Mouse (Mus musculus): ENCODE data around the gene Snrpg. TPM values are rescaled to one million over a fixed set of nuclear protein-coding genes. Genes with fewer than 3 reads are reported as not detected.

Gene Snrpg
- polyA plus RNA-seq, 1 experiment from 2014 or later: 764 TPM

DNA sequence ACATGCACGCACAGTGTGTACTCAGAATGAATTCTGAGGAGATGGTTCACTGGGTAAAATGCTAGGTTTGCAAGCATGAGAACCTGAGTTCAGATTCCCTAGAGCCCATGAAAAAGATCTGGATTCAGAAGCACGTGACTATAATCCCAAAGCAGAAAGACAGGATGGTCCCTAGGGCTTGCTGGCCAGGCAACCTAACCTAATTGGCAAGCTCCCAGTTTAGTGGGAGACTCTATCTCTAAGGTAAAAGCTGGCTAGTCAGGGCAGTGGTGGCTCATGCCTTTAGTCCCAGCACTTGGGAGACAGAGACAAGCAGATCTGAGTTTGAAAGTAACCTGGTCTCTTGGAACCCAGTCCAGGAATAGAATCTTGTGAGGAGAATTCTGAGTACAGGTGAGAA, 27.9 kb downstream of the Snrpg start:
- Histone ChIP-seq H3K9me3 (replicated peaks; ENCODE audit: control insufficient read depth, low read length) (no peaks in the 10 kb centered on the region), H3K4me1 (ENCODE audit: control insufficient read depth, insufficient read depth, low read length) (peaks cover 17% of the 10 kb centered on the region), H3K36me3 (ENCODE audit: control insufficient read depth, insufficient read depth, low read length) (0 out of 2 replicates have a peak, but pooled peaks cover 3% of the 10 kb centered on the region), H3K4me2 (ENCODE audit: low read length) (no peak overlapping the region), H3K27ac (ENCODE audit: low read depth, low read length) (no peak overlapping the region), H3K4me3 (ENCODE audit: low read depth, low read length) (no peak overlapping the region), H3K27me3 (replicated peaks; ENCODE audit: control insufficient read depth, insufficient read depth, low read length) (no peaks in the 10 kb centered on the region), H3K9ac (ENCODE audit: low read length) (no peak overlapping the region)
- DNase-seq (ENCODE audit: low spot score) (no peak), ATAC-seq (no peak)
- 93% methylated on average over 2 of the region's 2 CpGs for WGBS

- H3K9ac ChIP-seq (ENCODE audit: low read length): no peak overlapping the region
Observed at GRCm38 (mm10) chr6:86399995-86400394, 28.9 kb downstream of the Snrpg start.

DNA sequence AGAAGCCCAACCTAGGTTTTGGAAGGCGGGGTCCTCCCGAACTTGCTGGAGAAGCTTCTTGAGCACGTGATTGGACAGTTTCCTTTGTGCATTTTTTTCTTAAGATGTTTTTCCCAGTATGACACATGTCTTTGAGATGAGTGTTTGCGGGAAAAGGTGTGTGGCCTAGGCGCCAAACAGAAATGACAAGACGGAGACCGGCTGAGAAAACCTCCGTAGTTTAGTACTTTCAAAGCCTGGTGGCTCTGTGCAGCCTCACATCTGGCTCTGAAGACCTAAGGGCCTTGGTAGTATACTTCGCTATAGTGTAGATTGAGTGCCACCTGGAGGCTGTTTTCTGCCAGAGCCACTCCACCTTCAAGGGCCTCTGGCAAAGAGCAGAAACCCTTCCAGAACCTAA, 29.9 kb downstream of the Snrpg start:
- Histone ChIP-seq H3K4me3 (ENCODE audit: low read depth, low read length) (peak overlapping the region; percentile 9; the same call in 1 of the 2 replicates), H3K9me3 (replicated peaks; ENCODE audit: control insufficient read depth, low read length) (no peaks in the 10 kb centered on the region), H3K4me2 (ENCODE audit: low read length) (peak overlapping the region; percentile 27), H3K27ac (ENCODE audit: low read depth, low read length) (no peak overlapping the region), H3K36me3 (ENCODE audit: control insufficient read depth, insufficient read depth, low read length) (no peaks in the 10 kb centered on the region), H3K27me3 (replicated peaks; ENCODE audit: control insufficient read depth, insufficient read depth, low read length) (no peaks in the 10 kb centered on the region), H3K9ac (ENCODE audit: low read length) (no peak overlapping the region), H3K4me1 (ENCODE audit: control insufficient read depth, insufficient read depth, low read length) (peaks cover 5% of the 10 kb centered on the region; the same call in 1 of the 2 replicates)
- DNase-seq (ENCODE audit: low spot score) (peak; percentile 77), ATAC-seq (no peak)
- WGBS: 9% methylated on average over 9 of the region's 9 CpGs

More at GRCm38 (mm10) chr6:86399995-86400394, 28.9 kb downstream of the Snrpg start:
- H3K36me3 ChIP-seq (ENCODE audit: control insufficient read depth, insufficient read depth, low read length): no peaks in the 10 kb centered on the region
- H3K27ac ChIP-seq (ENCODE audit: low read depth, low read length): no peak overlapping the region
- ATAC-seq (no peak), DNase-seq (ENCODE audit: low spot score) (no peak)
- H3K4me2 ChIP-seq (ENCODE audit: low read length): no peak overlapping the region
- H3K4me3 ChIP-seq (ENCODE audit: low read depth, low read length): no peak overlapping the region
- H3K27me3 ChIP-seq (replicated peaks; ENCODE audit: control insufficient read depth, insufficient read depth, low read length): no peaks in the 10 kb centered on the region
- 82% methylated on average over 2 of the region's 2 CpGs for WGBS
- H3K4me1 ChIP-seq (ENCODE audit: control insufficient read depth, insufficient read depth, low read length): peaks cover 13% of the 10 kb centered on the region
- no peaks in the 10 kb centered on the region for H3K9me3 ChIP-seq (replicated peaks; ENCODE audit: control insufficient read depth, low read length)

GRCm38 (mm10) chr6:86402681-86403607, 31.8 kb downstream of the Snrpg start:
- H3K9me3 ChIP-seq (replicated peaks; ENCODE audit: control insufficient read depth, low read length): no peaks in the 10 kb centered on the region
- ATAC-seq (no peak), DNase-seq (ENCODE audit: low spot score) (peak; percentile 7)
- H3K4me3 ChIP-seq (ENCODE audit: low read depth, low read length): peak overlapping the region; percentile 60
- H3K27me3 ChIP-seq (replicated peaks; ENCODE audit: control insufficient read depth, insufficient read depth, low read length): no peaks in the 10 kb centered on the region
- H3K4me1 ChIP-seq (ENCODE audit: control insufficient read depth, insufficient read depth, low read length): peaks cover 10% of the 10 kb centered on the region; the same call in 1 of the 2 replicates
- 36% methylated on average over 12 of the region's 12 CpGs for WGBS
- H3K36me3 ChIP-seq (ENCODE audit: control insufficient read depth, insufficient read depth, low read length): 0 out of 2 replicates have a peak, but pooled peaks cover 7% of the 10 kb centered on the region
- peak overlapping the region; percentile 47 for H3K4me2 ChIP-seq (ENCODE audit: low read length)
- no peak overlapping the region for H3K27ac ChIP-seq (ENCODE audit: low read depth, low read length)
- no peak overlapping the region; the same call in 1 of the 2 replicates for H3K9ac ChIP-seq (ENCODE audit: low read length)

DNA sequence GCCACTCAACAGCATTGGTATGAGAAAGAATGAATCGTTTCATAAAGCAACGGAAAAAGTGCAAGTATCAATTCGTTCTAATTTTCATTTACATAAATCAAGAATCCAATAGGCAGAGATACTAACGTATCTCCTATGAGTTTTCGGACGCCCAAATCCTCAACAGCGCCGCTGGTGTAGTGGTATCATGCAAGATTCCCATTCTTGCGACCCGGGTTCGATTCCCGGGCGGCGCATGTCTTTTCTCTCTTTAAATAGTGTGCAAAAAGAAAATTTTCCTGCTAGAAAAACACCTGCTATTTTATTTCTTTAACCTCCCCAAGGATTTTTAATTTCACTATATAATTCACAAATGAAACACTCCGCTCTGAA, 32.6 kb downstream of the Snrpg start:
- peaks cover 10% of the 10 kb centered on the region; the same call in 1 of the 2 replicates for H3K4me1 ChIP-seq (ENCODE audit: control insufficient read depth, insufficient read depth, low read length)
- no peaks in the 10 kb centered on the region for H3K9me3 ChIP-seq (replicated peaks; ENCODE audit: control insufficient read depth, low read length)
- peak; percentile 76 for ATAC-seq
- no peaks in the 10 kb centered on the region for H3K27me3 ChIP-seq (replicated peaks; ENCODE audit: control insufficient read depth, insufficient read depth, low read length)
- peaks cover 7% of the 10 kb centered on the region; the same call in 1 of the 2 replicates for H3K36me3 ChIP-seq (ENCODE audit: control insufficient read depth, insufficient read depth, low read length)
- H3K4me2 ChIP-seq (ENCODE audit: low read length): peak overlapping the region; percentile 47
- peak; percentile 93 for DNase-seq (ENCODE audit: low spot score)
- WGBS: under 1% methylated on average over 15 of the region's 15 CpGs
- peak overlapping the region; percentile 96 for H3K9ac ChIP-seq (ENCODE audit: low read length)
- peak overlapping the region; percentile 60 for H3K4me3 ChIP-seq (ENCODE audit: low read depth, low read length)
- H3K27ac ChIP-seq (ENCODE audit: low read depth, low read length): peak overlapping the region; percentile 100

DNA sequence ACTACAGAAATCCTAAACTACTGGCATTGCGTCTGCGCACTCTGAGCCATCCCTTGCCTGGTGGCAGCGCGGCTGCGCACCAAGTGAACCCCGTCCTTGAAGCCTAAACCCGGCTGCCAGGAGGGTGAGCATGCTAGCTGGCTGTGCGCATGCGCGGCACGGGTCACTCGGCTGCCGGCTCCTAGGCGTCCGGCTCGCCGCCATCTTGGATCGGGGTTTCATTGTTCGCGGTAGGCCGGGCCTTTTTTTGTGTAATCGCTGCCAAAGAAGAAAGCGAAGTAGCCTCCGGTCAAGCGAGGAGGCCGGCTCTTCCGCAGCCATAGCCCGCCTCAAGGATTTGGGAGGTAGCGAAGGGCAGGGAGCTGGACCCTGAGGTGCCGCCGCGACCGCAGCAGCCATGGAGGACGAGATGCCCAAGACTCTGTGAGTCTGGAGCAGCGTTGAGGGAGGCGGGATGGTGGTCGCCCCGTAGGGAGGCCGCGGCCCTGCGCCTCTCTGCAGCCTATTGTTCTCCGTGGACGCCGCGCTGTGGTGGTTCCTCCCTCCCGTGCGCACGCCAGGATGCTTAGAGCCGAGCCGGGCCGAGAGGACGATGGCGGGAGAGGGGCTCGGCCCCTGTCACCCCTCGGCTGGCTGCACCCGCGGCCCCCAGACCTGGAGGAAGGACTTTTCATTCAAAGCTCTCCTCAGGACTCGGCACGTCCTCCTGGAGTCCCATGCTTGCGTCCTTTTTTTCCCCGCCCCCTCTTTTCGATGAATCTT, 33.2 kb downstream of the Snrpg start, which contains the start of gene Tia1:
Tia1 (plus strand) TSS at position 120 of the 762 bp plus-strand sequence.
- DNase-seq (ENCODE audit: low spot score): peak; percentile 100
- H3K27me3 ChIP-seq (replicated peaks; ENCODE audit: control insufficient read depth, insufficient read depth, low read length): no peaks in the 10 kb centered on the region
- H3K27ac ChIP-seq (ENCODE audit: low read depth, low read length): peak within 1 kb of the TSS; percentile 100
- peak within 1 kb of the TSS; percentile 60 for H3K4me3 ChIP-seq (ENCODE audit: low read depth, low read length)
- H3K36me3 ChIP-seq (ENCODE audit: control insufficient read depth, insufficient read depth, low read length): peaks cover 11% of the 10 kb centered on the region; the same call in 1 of the 2 replicates
- under 1% methylated on average over 62 of the region's 62 CpGs for WGBS
- peaks cover 10% of the 10 kb centered on the region; the same call in 1 of the 2 replicates for H3K4me1 ChIP-seq (ENCODE audit: control insufficient read depth, insufficient read depth, low read length)
- peak; percentile 97 for ATAC-seq
- no peaks in the 10 kb centered on the region for H3K9me3 ChIP-seq (replicated peaks; ENCODE audit: control insufficient read depth, low read length)
- peak within 1 kb of the TSS; percentile 51 for H3K4me2 ChIP-seq (ENCODE audit: low read length)
- H3K9ac ChIP-seq (ENCODE audit: low read length): peak within 1 kb of the TSS; percentile 96

GRCm38 (mm10) chr6:86404996-86405395, 33.9 kb downstream of the Snrpg start:
- peak overlapping the region; percentile 60 for H3K4me3 ChIP-seq (ENCODE audit: low read depth, low read length)
- peak overlapping the region; percentile 96 for H3K9ac ChIP-seq (ENCODE audit: low read length)
- H3K4me1 ChIP-seq (ENCODE audit: control insufficient read depth, insufficient read depth, low read length): peaks cover 13% of the 10 kb centered on the region; the same call in 1 of the 2 replicates
- H3K27me3 ChIP-seq (replicated peaks; ENCODE audit: control insufficient read depth, insufficient read depth, low read length): no peaks in the 10 kb centered on the region
- under 1% methylated on average over 11 of the region's 11 CpGs for WGBS
- H3K27ac ChIP-seq (ENCODE audit: low read depth, low read length): peak overlapping the region; percentile 100
- H3K4me2 ChIP-seq (ENCODE audit: low read length): peak overlapping the region; percentile 51
- peaks cover 11% of the 10 kb centered on the region; the same call in 1 of the 2 replicates for H3K36me3 ChIP-seq (ENCODE audit: control insufficient read depth, insufficient read depth, low read length)
- no peaks in the 10 kb centered on the region for H3K9me3 ChIP-seq (replicated peaks; ENCODE audit: control insufficient read depth, low read length)
- ATAC-seq: no peak
- DNase-seq (ENCODE audit: low spot score): peak; percentile 47

DNA sequence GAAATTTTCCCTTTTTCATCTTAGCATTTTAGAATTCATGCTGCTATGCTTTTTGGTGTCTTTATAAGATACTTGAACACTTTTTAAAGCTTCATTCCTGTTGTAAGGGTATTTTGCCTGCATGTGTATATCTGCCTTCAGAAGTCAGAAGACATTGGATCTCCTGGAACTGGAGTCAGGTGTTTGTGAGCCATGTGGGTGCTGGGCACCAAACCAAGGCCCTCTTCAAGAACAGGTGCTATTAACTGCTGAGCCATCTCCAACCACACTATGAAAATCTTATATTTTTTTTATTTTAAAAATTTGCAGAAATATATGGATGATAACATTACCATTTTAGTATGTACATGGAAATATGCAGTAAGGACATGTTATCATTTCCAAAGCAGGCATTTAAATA, 35.2 kb downstream of the Snrpg start:
- peaks cover 13% of the 10 kb centered on the region; the same call in 1 of the 2 replicates for H3K4me1 ChIP-seq (ENCODE audit: control insufficient read depth, insufficient read depth, low read length)
- H3K27me3 ChIP-seq (replicated peaks; ENCODE audit: control insufficient read depth, insufficient read depth, low read length): no peaks in the 10 kb centered on the region
- no peak overlapping the region for H3K27ac ChIP-seq (ENCODE audit: low read depth, low read length)
- H3K36me3 ChIP-seq (ENCODE audit: control insufficient read depth, insufficient read depth, low read length): peaks cover 11% of the 10 kb centered on the region; the same call in 1 of the 2 replicates
- H3K9me3 ChIP-seq (replicated peaks; ENCODE audit: control insufficient read depth, low read length): no peaks in the 10 kb centered on the region
- ATAC-seq: no peak
- DNase-seq (ENCODE audit: low spot score): no peak
- peak overlapping the region; percentile 40; the same call in 1 of the 2 replicates for H3K9ac ChIP-seq (ENCODE audit: low read length)
- H3K4me3 ChIP-seq (ENCODE audit: low read depth, low read length): peak overlapping the region; percentile 60
- peak overlapping the region; percentile 51 for H3K4me2 ChIP-seq (ENCODE audit: low read length)
